In genomic region chr14:116698437-116698836, GRCm38 (mm10) we compare ENCODE assay signal across 19 mouse cellular contexts.
"Had no signal": no experiment of that assay in that cellular context is flagged by ENCODE, and none has a peak within 500 bp of the region (broad histone marks: within the 10 kb centered on the region; RNA-seq: fewer than 3 reads in every experiment).

No protein-coding gene starts in this region.

- H3K4me1 ChIP-seq: limb, embryonic 12.5 days; limb, embryonic 15.5 days; stomach, embryonic 15.5 days had no signal

- H3K4me2 ChIP-seq: limb, embryonic 12.5 days; limb, embryonic 15.5 days; liver, embryonic 11.5 days; lung, embryonic 14.5 days; stomach, embryonic 15.5 days had no signal

- H3K4me3 ChIP-seq: left cerebral cortex, adult 2 months; limb, embryonic 12.5 days; limb, embryonic 15.5 days; stomach, embryonic 15.5 days had no signal

- H3K9me3 ChIP-seq: limb, embryonic 12.5 days; limb, embryonic 15.5 days; stomach, embryonic 15.5 days had no signal

- ATAC-seq: liver, postnatal 0 days; lung, postnatal 0 days had no signal

- H3K27me3 ChIP-seq: limb, embryonic 12.5 days; limb, embryonic 15.5 days; stomach, embryonic 15.5 days had no signal

- H3K27ac ChIP-seq: kidney, postnatal 0 days; left cerebral cortex, adult 2 months; limb, embryonic 12.5 days; limb, embryonic 15.5 days; liver, embryonic 14.5 days; macrophage; stomach, embryonic 15.5 days had no signal

- H3K36me3 ChIP-seq: limb, embryonic 12.5 days; limb, embryonic 15.5 days; stomach, embryonic 15.5 days had no signal

- H3K9ac ChIP-seq: limb, embryonic 12.5 days; limb, embryonic 15.5 days; liver, embryonic 14.5 days; liver, postnatal 0 days; lung, embryonic 14.5 days; stomach, embryonic 15.5 days had no signal

- DNase-seq: kidney, adult 18-20 months; kidney, postnatal 25 days; layer of hippocampus, postnatal 36 days; left cerebral cortex, postnatal 4 days; liver, postnatal 0 days; lung, embryonic 14.5 days; midbrain, embryonic 14.5 days; right cerebral cortex, postnatal 25 days; spleen, adult 18-20 months; thymus, postnatal 36 days had no signal
